Mouse (Mus musculus) frontal cortex, adult 2 months (tissue): ENCODE results near the gene Commd1. TPM values are rescaled to one million over a fixed set of nuclear protein-coding genes. Genes with fewer than 3 reads are reported as not detected.

Experiments used
- DNase-seq, 2 experiments: peaks; one replicate each; pipeline ENCODE4 v3.0.0; 2022; ENCODE audit warnings: low spot score in 1 of 2; ENCODE audit errors: extremely low spot score in 1 of 2
- polyA plus RNA-seq: library from polyadenylated mRNA; depleted of rRNA; stranded (reverse); fragments of >200 nt; gene quantifications from 2 replicates; pipeline ENCODE4 v1.2.3, GENCODE M21; 2012

Gene Commd1
- polyA plus RNA-seq, 1 experiment, result 39.1 TPM

DNA sequence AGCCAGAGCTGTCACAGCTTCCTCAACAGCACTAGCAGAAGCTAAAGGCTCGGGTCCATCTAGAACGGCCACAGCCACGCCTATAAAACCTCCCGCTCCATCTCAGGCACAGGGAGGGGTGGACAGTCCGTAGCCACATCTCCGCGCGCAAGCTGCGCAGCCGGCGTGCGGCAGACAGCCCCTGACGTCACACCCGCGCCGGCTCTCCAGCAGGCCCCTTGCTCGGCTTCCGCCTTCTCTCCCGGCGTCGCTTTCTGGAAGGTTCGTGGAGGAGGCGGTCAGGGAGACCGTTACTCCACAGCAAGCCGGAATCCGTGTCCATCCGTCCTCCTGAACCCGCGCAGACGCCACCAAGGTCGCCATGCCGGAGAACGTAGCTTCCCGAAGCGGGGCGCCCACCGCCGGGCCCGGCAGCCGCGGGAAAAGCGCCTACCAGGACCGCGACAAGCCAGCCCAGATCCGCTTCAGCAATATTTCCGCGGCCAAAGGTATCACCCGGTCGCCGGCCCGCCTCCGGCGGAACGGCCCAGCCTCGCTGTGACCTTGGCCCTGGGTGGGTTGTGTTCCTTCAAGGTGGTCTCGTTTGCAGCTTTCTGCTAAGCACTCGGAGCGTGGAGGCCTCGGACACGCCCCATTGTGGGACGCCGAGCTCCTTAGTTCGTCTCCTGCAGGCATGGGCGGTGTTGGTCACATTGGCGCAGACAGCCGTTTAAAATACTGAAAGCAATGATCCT is 8.4 kb upstream of the Commd1 start, which contains the start of gene Cct4:
TSS of gene Cct4 (plus strand) at position 127 of the 734 bp plus-strand sequence.
- DNase-seq, result peak; percentile 87 to 94

DNA sequence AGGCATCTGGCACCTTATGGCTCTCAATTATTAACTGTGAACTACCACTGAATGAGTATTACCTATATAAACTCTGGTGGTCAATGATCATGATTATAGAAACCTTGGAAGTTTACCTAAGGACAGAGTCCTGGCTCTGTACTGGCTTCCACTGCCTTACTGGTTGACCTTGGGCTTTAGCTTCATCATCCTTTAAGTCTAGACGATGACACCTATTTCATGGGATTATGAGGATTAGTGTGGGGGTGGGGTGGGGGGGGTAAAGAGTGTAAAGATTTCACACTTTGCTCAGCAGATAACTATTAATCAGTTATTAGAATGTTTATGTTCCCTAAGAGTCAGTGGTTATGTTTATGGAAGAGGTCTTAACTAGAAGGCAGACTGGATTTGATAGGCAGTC is 7.6 kb upstream of the Commd1 start:
- DNase-seq, result no peak

DNA sequence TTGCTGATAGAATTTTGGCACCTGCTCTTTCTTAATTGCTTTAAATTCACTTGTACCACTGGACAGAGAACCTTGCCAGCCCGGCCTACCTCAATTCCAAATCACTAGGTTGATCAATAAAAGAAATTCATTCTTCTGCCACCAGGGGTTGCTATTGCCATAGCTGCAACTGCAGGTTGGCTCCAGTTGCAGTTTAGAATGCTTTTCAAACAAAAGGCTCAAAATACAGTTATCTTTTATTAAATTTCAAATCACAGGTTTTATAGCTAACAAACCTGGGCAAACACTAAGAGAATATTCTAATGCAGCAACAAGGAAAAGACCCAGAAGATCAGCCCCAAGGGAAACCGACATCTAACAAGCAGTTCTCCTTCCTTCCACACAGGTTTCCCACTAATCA is 5.2 kb upstream of the Commd1 start:
- peak in 1 of 2 experiments; percentile 88 for DNase-seq

DNA sequence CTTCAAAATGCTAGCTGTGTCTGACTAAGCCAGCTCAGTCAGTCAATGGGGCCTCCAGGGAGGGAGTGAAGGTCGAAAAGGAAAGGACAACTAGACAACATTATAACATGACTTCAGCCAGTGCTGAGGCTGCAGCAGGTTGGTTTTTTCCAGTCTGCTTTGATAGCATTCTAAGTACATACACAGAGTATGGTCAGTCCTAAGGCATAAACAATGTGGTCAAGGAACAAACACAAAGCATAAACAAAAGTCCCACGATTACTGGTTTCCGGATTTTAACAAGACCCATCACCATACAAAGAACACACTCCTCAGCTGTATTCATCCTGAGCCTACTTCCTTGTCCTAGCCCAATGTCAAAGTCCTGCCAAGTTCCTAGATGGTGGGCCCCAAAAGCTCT is 3.3 kb upstream of the Commd1 start:
- DNase-seq, result no peak

DNA sequence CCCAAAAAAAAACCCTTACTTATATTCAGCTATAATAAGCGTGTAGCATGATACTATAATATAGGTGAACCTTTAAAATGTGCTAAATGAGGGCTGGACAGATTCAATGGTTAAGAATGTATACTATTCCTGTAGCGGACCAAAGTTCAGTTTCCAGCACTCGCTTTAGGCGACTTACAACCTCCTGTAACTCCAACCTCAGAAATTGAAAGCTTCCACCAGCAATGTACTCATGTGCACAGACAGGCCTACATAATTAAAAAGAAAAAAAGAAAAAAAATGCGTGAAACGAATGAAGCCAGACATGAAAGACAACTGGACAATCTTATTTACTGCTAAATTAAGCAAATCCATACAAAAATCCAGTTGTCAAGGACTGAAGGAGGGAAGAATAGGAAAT is 664 bp upstream of the Commd1 start:
- no peak for DNase-seq

DNA sequence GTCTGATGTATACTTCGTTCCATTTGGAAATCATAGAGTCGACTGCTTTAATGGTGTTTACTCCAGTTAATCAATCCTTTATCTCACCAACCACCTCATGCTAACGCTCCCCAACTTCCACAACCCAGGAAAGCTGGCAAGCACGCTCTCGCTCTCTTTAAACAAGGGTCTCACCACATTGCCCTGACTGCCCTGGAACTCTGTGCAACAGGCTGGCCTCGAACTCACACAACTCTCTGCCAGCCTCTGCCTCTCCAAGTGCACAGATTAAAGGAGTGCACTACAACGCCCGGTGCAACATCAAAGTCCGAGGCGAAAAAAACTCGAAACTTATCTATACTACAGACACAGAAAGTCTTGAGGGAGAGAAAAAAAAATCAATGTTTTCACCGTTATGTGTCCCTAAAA is 635 bp downstream of the Commd1 start:
- no peak for DNase-seq

DNA sequence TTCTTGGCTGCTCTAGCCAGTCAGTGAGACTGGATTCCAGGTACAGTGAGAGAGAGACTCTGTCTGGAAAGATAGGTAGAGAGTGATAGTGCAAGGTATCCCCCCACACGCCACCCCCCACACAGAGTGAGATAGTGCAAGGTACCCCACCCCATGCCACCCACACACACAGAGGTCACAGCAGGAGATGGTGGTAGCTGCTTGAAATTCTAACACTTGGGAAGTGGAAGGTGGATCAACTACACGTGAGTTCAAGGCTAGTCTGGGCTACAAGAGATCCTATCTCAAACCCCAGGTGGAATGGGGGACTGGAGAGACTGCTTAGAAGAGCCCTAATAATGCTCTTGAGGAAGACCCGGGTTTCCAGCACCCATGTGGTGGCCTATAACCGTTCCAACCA is 1.1 kb downstream of the Commd1 start:
- DNase-seq, result no peak

DNA sequence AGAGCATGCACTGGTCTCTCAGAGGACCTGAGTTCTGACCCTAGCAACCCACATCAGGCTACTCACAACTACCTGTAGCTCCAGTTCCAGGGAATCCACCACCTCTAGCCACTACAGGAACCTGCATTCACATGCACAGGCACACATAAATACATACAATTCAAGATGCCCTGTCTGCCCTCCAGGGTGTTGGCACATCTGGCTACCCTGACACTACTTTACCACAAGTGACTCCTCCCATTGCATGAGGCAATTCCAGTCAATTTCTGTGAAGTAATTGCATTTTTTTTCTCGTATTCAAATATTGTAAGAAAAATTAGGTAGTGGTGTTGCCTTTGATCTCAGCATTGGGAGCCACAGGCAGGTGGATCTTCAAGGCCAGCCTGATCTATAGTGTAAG is 3.0 kb downstream of the Commd1 start:
- no peak for DNase-seq

DNA sequence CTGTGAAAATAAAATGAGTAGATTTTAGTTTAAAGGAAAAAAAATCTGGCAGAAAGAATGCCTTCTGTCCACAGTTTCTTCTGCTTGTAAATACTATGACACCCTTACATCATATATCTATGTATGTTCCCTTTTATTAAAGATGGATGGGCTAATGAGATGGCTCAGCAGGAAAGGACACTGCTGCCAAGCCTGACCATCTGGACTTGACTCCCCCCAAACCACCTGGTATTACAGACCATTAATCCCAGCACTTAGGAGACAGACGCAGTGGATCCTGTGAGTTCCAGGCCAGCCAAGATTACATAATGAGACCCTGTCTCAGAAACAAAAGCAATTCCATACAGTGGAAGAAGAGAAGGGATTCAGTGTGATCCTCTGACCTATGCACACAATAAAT is 3.5 kb downstream of the Commd1 start:
- no peak for DNase-seq

DNA sequence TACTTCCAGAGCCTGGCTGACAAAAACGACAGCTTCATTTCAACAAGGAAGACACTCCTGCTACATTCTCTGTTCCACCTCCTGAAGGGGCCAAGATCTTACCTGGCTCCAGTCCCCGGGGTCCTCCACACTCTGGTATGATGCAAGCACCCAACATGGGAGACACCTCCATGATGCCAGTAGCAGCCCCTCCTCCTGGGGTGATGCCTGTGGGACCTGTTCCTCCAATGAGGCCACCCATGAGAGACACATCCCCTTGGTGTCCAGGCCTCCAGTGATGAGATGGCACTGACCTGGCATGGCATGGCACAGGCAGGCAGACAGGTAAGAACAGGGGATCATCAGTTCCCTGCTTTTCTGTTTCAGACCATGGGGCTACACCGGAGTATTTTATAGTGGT is 4.0 kb downstream of the Commd1 start:
- DNase-seq, result no peak

DNA sequence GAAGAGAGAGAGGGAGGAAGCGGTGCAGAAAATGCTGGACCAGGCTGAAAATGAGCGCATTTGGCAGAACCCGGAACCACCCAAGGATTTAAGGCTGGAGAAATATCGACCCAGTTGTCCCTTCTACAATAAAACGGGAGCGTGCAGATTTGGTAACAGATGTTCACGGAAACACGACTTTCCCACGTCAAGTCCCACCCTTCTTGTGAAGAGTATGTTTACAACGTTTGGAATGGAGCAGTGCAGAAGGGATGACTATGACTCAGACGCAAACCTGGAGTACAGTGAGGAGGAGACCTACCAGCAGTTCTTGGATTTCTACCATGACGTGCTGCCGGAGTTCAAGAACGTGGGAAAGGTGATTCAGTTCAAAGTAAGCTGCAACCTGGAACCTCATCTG is 8.6 kb downstream of the Commd1 start:
- peak in 1 of 2 experiments; percentile 57 for DNase-seq

DNA sequence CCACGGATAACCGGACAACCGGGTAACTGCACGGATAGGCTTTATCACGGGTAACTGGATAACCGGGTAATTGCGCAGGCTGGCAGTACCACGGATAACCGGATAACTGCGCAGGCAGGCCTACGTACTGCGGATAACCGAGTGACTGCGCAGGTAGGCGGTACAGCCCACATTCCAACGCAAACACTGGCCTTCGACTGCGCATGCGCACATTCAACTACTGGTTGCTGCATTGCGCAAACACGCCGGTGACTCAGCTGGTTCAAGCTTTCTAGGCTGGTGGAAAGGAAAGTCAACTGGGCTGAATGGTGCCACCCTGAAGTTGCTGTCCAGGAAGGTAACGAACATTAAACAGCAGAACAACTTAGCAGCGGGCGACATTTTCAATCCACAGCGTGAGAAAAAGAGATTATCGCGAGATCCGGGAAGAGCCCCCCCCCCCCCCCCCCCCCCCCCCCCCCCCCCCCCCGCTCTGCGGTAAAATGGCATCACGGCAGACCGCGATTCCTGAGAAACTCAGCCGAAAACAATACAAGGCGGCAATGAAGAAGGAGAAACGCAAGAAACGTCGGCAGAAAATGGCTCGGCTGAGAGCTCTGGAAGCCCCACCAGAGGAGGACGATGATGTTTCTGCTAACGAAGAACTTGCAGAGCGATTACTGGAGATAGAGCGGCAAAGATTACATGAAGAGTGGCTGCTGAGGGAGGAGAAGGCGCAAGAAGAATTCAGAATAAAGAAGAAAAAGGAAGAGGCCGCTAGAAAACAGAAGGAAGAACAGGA is 9.2 kb downstream of the Commd1 start:
- DNase-seq, result peak; percentile 70 to 87

DNA sequence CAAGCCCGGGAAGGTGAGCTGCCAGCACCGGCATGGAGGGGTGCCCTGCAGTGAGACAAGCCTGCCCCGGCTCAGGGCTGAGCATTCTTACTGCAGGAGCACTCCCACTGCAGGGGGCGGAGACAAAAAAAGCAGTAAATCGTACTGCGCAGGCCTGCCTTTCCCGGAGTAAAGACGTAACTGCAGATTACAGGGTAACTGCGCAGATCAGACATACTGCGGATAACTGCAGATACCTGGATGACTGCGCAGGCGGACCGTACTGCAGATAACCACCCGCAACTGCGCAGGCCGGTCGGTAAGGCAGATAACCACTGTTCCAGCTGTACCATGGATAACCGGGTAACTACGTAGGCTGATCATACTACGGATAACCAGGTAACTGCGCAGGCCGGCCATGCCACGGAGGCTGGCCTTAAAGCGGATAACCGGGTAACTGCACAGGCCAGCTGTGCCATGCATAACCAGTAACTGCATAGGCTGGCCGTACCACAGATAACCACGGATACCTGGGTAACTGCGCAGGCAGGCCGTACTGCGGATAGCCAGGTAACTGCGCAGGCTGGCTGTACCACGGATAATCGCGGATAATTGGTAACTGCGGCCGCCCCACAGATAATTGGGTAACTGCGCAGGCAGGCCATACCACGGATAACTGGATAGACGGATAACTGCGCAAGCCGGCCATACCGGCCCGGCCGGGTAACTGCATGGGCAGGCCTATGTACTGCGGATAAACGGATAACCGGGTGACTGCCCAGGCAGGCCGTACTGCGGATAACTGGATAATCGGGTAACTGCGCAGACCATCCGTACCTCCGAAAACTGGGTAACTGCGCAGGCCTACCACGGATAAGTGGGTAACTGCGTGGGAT is 10.1 kb downstream of the Commd1 start, which contains the start of gene Zrsr1:
TSS of gene Zrsr1 (plus strand) at position 171 of the 875 bp plus-strand sequence.
- peak; percentile 68 to 85 for DNase-seq

DNA sequence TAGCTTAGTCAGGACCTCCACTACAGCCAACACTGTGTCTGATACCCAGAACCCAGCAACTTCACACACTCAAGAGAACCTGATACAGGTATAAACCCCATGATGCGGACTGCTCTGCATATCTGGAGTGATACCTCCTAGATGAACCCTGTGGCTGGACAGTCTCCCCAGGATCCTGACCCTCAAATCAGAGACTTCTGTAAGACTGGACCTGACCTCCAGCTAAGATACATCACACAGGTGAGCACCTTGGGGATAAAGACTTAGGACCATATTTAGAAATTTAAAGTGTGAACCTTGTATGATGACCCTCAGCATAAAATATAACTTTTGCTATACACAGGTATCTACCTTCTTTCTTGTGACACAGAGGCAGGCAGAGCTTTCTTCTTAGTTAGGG is 11.6 kb downstream of the Commd1 start:
- DNase-seq, result no peak

DNA sequence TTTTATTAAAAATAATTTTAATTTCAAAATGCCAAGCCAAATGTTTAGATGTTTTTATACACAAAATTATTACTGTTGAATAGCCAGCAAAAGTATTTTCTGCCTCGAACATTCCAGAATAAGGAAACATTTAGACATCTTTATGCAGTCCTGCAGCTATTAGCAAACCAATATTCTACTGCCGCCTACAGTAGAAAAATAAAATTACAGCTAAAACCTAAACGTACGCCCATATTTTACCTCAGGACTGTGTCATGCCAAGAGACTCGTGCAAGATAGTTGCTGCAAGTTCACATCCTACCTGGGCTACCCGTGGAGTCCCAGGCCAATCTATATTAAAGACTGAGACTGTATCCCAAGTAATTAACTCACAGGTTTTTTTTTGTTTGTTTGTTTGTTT is 12.7 kb downstream of the Commd1 start:
- DNase-seq, result peak in 1 of 2 experiments; percentile 75

DNA sequence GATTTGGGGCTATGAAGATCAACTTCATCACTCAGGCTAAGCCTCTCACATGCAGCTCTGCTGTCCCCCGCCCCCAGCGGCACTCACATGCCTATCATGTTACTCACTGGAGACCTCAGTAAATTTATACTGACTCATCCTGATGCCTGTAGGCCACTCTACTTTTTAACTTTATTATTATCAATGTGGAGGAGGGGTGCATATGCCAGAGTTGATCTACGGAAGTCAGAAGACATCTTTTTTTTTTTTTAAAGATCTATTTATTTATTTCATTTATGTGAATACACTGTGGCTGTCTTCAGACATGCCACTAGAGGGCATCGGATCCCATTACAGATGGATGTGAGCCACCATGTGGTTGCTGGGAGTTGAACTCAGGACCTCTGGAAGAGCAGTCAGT is 16.7 kb downstream of the Commd1 start:
- DNase-seq, result no peak

DNA sequence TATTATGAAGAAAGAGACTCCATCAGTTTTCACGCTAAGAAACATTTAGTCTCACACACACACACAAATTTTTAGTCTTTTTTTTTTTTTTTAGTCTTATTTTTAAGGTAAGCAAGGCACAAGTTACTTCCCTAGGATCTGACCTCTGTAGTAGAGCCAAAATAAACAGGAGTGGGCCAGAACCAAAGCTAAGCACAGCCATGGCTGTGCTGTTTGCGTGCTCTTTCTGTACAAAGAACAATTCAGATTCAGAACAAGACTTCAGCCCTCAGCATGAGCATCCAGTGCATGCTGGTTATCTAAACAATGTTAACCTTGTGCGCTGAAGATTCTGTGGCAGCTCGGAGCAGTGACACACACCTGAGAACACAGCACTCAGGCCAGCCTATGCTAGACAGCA is 17.8 kb downstream of the Commd1 start:
- no peak for DNase-seq

DNA sequence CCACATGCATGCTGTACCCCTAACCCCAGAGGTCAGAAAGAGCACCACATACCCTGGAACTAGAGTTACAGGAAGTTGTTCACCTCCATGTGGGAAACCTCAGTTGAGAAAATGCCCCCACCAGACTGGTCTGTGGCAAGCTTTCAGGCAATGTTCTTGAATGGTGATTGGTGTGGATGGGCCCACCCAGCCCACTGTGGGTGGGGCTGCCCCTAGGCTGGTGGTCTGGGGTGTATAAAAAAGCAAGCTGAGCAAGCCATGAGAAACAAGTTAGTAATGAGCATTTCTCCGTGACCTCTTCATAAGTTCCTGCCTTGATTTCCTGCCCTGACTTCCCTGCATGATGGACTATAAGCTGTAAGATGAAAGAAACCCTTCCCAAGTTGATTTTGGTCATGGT is 20.1 kb downstream of the Commd1 start:
- no peak for DNase-seq

DNA sequence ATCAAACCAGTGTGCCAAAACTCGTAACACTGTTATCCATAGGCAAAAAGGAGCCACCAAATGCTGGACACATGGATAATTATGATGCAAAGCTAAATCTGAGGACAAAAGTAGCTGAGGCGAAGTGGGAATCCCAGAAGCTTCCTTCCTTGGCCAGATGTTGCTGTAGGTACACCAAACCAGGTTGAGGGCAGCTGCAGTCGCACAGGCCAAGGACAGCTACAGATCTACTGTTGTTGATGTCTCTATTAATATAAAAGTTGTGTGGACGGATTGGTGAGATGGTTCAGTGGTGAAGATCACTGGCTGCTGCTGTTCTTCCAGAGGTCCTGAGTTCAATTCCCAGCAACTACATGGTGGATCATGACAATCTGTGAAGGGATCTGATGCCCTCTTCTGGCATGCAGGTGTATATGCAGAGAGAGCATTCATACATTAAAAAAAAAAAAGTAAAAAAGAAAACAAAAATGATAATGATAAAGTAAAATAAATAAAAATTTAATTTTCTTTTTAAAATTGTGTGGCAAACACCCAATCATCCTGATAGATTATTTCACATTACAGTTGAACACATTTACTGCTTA is 24.3 kb downstream of the Commd1 start:
- DNase-seq, result no peak

DNA sequence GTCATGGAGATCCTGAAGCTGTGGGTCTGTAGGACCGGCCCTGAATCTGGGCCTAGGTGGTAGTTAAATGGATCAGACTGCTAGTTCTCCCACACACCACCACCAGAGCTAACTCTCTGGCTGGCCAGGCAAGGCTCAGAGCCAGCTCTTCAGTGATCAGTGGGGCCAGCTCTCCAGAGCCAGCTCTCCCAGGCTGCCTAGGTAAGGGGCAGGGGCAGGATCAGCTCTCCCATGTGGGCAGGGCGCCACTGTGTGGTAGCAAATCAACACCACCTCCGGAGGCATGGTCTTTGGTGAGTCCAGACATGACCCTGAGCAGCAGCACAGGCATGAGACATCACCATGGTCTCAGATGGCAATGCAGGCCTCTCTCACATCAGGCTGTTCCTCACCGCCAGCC is 25.4 kb downstream of the Commd1 start:
- DNase-seq, result no peak

DNA sequence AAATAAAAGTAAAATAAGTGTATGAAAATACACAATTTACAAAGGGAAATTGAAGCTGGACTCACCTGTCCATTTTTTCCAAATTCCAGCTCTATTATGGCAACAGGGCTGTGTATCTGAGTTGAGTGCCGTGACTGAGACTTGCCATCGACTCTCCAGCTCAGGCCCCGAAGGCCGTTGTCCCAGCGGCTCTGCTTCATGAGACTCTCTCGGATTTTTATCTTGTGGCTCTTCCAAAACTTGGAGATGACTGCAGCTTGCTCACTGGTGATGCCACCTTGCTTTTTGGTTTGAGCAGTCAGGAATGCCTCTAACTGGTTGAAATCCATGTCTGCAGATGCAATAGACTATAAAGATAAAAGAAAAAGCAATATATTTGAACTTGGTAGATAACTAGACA is 25.8 kb downstream of the Commd1 start:
- no peak for DNase-seq
